Mouse (Mus musculus) thymus, postnatal 14 days (tissue): ENCODE measurements around the gene Olfr355.

Source experiments
- DNase-seq: peaks from one replicate; pipeline ENCODE4 v3.0.0; 2021

Gene Olfr355

DNA sequence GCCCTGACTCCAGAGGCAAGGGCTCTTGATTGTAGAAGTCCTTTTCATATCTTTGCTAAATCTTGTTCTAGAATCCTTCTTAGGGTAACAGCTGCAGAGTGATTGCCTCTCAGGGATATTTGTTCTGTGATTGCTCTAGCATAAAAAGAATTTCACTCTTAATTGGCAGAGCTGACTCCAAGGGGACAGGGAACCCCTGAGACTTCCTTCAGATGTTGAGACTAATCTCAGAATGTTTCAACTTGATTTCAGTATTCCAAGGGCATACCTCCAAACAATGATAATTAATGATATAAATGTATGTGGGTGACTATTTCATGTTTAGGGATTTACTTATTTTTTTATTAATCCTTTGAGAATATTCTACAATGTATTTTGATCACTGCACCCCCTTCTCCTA lies at the start of gene Olfr355:
TSS of gene Olfr355 (minus strand) at position 101 of the 400 bp plus-strand sequence.
- DNase-seq = no peak

DNA sequence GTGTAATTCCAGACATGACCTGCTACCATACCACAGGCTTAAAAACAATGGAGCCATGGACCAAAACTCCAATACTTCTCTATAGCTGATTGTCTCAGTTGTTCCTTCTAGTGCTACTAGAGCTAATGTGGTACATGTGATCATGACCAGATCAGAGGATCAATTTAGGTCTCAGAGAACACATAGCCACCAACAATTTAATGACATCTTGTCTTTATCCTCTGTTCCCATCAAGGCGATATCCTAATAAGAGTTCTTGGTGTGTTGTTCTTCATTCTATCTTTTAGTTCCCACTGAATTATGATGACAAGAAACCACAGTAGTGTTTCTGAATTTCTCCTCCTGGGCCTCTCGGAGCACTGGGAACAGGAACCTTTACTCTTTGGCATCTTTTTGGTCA lies 8.1 kb upstream of the Olfr355 start, which contains the start of gene Olfr356:
TSS of gene Olfr356 (plus strand) at position 301 of the 400 bp plus-strand sequence.
- DNase-seq = no peak

DNA sequence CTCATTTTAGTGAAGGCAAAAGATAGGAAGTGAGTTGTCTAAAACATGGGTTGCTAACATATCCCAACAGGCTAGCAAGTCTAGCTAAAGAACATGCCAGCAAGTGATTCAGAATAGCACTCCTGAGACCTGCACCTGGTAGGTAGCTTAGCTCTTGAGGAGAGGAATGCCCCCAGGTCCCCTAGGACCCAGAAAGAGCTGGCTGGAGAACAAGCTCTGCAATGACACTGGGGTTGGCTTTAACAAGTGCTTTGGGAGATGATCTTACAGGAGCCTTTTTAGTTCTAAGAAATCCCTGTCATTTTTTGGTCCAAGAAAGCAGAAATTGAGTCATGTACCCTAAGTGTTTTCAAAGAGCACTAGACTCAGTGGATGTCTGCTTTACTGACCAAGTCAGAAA lies 23.3 kb downstream of the Olfr355 start, which contains the start of gene Olfr354:
TSS of gene Olfr354 (plus strand) at position 301 of the 400 bp plus-strand sequence.
- DNase-seq = no peak

DNA sequence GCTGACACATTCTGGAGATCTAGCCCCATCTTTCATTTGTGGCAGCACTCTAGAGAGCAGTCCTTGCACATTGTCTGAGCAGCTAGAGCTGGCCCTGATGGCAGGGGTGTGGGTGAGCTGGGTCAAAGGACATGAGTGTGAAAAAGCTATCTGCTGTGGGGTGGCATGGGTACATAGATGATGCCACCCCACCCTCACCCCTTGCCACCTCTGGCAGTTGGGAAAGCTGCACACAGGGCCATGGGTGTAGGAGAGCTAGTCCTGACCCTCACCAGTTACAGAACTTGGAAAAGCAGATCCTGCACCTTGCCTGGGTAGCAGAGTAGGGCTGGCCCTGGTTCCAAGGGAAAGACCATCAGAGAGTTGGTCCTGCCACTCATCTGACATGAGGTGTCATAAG lies 31.6 kb downstream of the Olfr355 start:
- no peak for DNase-seq

DNA sequence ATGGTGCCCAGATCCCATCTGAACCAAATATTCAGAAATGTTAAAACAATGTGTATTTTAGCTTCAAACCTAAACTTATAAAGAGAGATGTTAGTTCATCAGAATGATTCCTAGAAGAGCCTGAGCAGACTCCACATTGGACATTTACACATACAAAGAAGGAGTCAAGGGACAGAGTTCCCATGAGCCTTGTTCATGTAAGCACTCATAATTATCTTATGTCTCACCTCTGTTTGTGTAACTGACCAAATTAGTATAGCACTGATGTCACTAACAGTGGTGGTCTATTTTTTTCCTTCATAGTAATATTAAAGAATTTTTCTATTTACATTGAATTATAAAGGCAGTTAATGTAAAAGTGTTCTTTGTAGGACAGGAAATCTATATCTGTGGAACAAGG lies 35.9 kb downstream of the Olfr355 start, which contains the start of gene Olfr353:
TSS of gene Olfr353 (minus strand) at position 101 of the 400 bp plus-strand sequence.
- DNase-seq = no peak
